In genomic region chr1:89673071-89673470, GRCm38 (mm10) we compare ENCODE assay signal across 12 mouse cellular contexts.
"Had no signal": no experiment of that assay in that cellular context is flagged by ENCODE, and none has a peak within 500 bp of the region (broad histone marks: within the 10 kb centered on the region; RNA-seq: fewer than 3 reads in every experiment).

No protein-coding gene starts in this region.

- H3K9me3 ChIP-seq: limb, embryonic 15.5 days; liver, embryonic 12.5 days; neural tube, embryonic 15.5 days had no signal

- H3K27me3 ChIP-seq: limb, embryonic 15.5 days; liver, embryonic 12.5 days; megakaryocyte, embryonic 14.5 days; neural tube, embryonic 15.5 days had no signal

- H3K4me1 ChIP-seq: limb, embryonic 15.5 days; liver, embryonic 12.5 days; megakaryocyte, embryonic 14.5 days had no signal

- ATAC-seq: intestine, embryonic 16.5 days; liver, embryonic 12.5 days; midbrain, embryonic 16.5 days had no signal

- H3K27ac ChIP-seq: left cerebral cortex, adult 2 months; limb, embryonic 15.5 days; liver, embryonic 12.5 days; neural tube, embryonic 15.5 days had no signal

- H3K4me3 ChIP-seq: left cerebral cortex, adult 2 months; limb, embryonic 15.5 days; liver, embryonic 12.5 days; megakaryocyte, embryonic 14.5 days; neural tube, embryonic 15.5 days had no signal

- H3K9ac ChIP-seq: limb, embryonic 15.5 days; liver, embryonic 12.5 days; neural tube, embryonic 15.5 days had no signal

- DNase-seq: right cerebral cortex, adult 18-20 months; right cerebral cortex, postnatal 25 days; thymus, adult 18-20 months; thymus, postnatal 14 days had no signal

- H3K4me2 ChIP-seq: limb, embryonic 15.5 days; liver, embryonic 12.5 days; midbrain, embryonic 11.5 days; neural tube, embryonic 15.5 days had no signal
